Mouse (Mus musculus) hindbrain, embryonic 14.5 days (tissue): ENCODE data around the gene Tmem223. TPM values are rescaled to one million over a fixed set of nuclear protein-coding genes. Genes with fewer than 3 reads are reported as not detected.
A peak's percentile ranks its signal among the peaks of the same experiment; 100 is the strongest.

ENCODE experiments used
- ATAC-seq: fragments of 200-750 bp; cut with Nextera tagmentation; 2 replicates; pipeline ENCODE4 v1.8.0; 2017; ENCODE audit warnings: moderate number of reproducible peaks, mild to moderate bottlenecking, moderate TSS enrichment, moderate library complexity; ENCODE audit not compliant: low FRiP score
- DNase-seq: peaks from one replicate; pipeline ENCODE4 v3.0.0-alpha.2; 2015; ENCODE audit warnings: low spot score
- H3K27ac ChIP-seq: fragments of 300-500 bp; sonication (generic); 2 replicates; pipeline ENCODE4 v1.5.1; 2014; ENCODE audit warnings: mild to moderate bottlenecking, moderate library complexity
- H3K27me3 ChIP-seq: fragments of 300-500 bp; sonication (generic); 2 replicates; pipeline ENCODE4 v1.6.1; 2014; ENCODE audit warnings: mild to moderate bottlenecking, low read length, mixed read lengths; ENCODE audit not compliant: control insufficient read depth, insufficient read depth
- H3K36me3 ChIP-seq: fragments of 300-500 bp; sonication (generic); replicated peaks from 2 replicates; pipeline ENCODE4 v1.6.1; 2014; ENCODE audit not compliant: control insufficient read depth, insufficient read depth
- H3K4me1 ChIP-seq: fragments of 300-500 bp; sonication (generic); replicated peaks from 2 replicates; pipeline ENCODE4 v1.6.1; 2014; ENCODE audit warnings: antibody characterized with exemption, low read length, mixed read lengths; ENCODE audit not compliant: control insufficient read depth, insufficient read depth
- H3K4me2 ChIP-seq: fragments of 300-500 bp; sonication (generic); replicated peaks from 2 replicates; pipeline ENCODE4 v1.6.1; 2014; ENCODE audit warnings: mild to moderate bottlenecking, moderate library complexity
- H3K4me3 ChIP-seq: fragments of 300-500 bp; sonication (generic); replicated peaks from 2 replicates; pipeline ENCODE4 v1.5.1; 2014; ENCODE audit warnings: mild to moderate bottlenecking, low read length
- H3K9ac ChIP-seq: fragments of 300-500 bp; sonication (generic); 2 replicates; pipeline ENCODE4 v1.6.1; 2014
- H3K9me3 ChIP-seq: fragments of 300-500 bp; sonication (generic); 2 replicates; pipeline ENCODE4 v1.6.1; 2016; ENCODE audit warnings: low read length; ENCODE audit not compliant: control insufficient read depth
- WGBS: fragments of 180-500 bp; shearing (Covaris S2); extraction: QIAGEN DNeasy Blood & Tissue Kit; methylation state at CpG from one replicate; pipeline ENCODE4 v1.1.7; 2014; 5-methylcytosine and 5-hydroxymethylcytosine counted together
- polyA plus RNA-seq: library from polyadenylated mRNA; unstranded; fragments of >200 nt; fragmentation: Nextera tagmentation; extraction: Ambion mirVana; gene quantifications from 2 replicates; pipeline ENCODE4 v1.2.1, GENCODE M21; 2014

The Tmem223 gene
- polyA plus RNA-seq, 1 experiment from 2014 or later: 273 TPM

GRCm38 (mm10) chr19:8815812-8816211, 45.0 kb downstream of the Tmem223 start:
- H3K27ac ChIP-seq: no peak overlapping the region
- H3K4me1 ChIP-seq: peaks cover 22% of the 10 kb centered on the region
- H3K9me3 ChIP-seq: no peaks in the 10 kb centered on the region
- DNase-seq (no peak), ATAC-seq (no peak)
- no peak overlapping the region for H3K4me3 ChIP-seq
- H3K27me3 ChIP-seq: no peaks in the 10 kb centered on the region
- peaks cover 45% of the 10 kb centered on the region for H3K36me3 ChIP-seq
- 75% methylated on average over 11 of the region's 11 CpGs for WGBS
- no peak overlapping the region for H3K9ac ChIP-seq
- peak overlapping the region; percentile 17; the same call in 1 of the 2 replicates for H3K4me2 ChIP-seq

GRCm38 (mm10) chr19:8817001-8817400, 46.2 kb downstream of the Tmem223 start:
- H3K4me3 ChIP-seq: 0 out of 2 replicates have a peak overlapping the region, but pooled peaks have one; percentile 7

GRCm38 (mm10) chr19:8818301-8818798, 47.6 kb downstream of the Tmem223 start:
- H3K27ac ChIP-seq: peak overlapping the region; percentile 96
- peak overlapping the region; percentile 76 for H3K4me2 ChIP-seq
- DNase-seq: no peak
- 32% methylated on average over 14 of the region's 14 CpGs for WGBS
- H3K27me3 ChIP-seq: no peaks in the 10 kb centered on the region
- H3K9me3 ChIP-seq: no peaks in the 10 kb centered on the region
- peaks cover 45% of the 10 kb centered on the region for H3K4me1 ChIP-seq
- peak overlapping the region; percentile 90 for H3K4me3 ChIP-seq
- no peak for ATAC-seq
- peaks cover 29% of the 10 kb centered on the region for H3K36me3 ChIP-seq
- H3K9ac ChIP-seq: peak overlapping the region; percentile 84

More at GRCm38 (mm10) chr19:8817001-8817400, 46.2 kb downstream of the Tmem223 start:
- 68% methylated on average over 3 of the region's 3 CpGs for WGBS
- H3K4me1 ChIP-seq: peaks cover 32% of the 10 kb centered on the region
- no peak for ATAC-seq
- H3K27ac ChIP-seq: no peak overlapping the region
- peak overlapping the region; percentile 76 for H3K4me2 ChIP-seq
- peak overlapping the region; percentile 84 for H3K9ac ChIP-seq
- peaks cover 35% of the 10 kb centered on the region for H3K36me3 ChIP-seq
- no peak for DNase-seq
- H3K9me3 ChIP-seq: no peaks in the 10 kb centered on the region
- no peaks in the 10 kb centered on the region for H3K27me3 ChIP-seq

GRCm38 (mm10) chr19:8818801-8819595, 48.2 kb downstream of the Tmem223 start, which contains the start of gene Ttc9c:
Gene Ttc9c (minus strand): TSS chr19:8819333.
- DNase-seq (peak; percentile 99), ATAC-seq (peak; percentile 93)
- Histone ChIP-seq H3K4me2 (peak within 1 kb of the TSS; percentile 76), H3K9me3 (no peaks in the 10 kb centered on the region), H3K36me3 (peaks cover 30% of the 10 kb centered on the region), H3K4me1 (peaks cover 47% of the 10 kb centered on the region), H3K4me3 (peak within 1 kb of the TSS; percentile 90), H3K27ac (peak within 1 kb of the TSS; percentile 96), H3K27me3 (no peaks in the 10 kb centered on the region), H3K9ac (peak within 1 kb of the TSS; percentile 90)
- under 1% methylated on average over 33 of the region's 33 CpGs for WGBS

GRCm38 (mm10) chr19:8819596-8820423, 49.0 kb downstream of the Tmem223 start, which contains the start of gene Hnrnpul2:
Gene Hnrnpul2 (plus strand): TSS chr19:8820010.
- H3K4me1 ChIP-seq: peaks cover 47% of the 10 kb centered on the region

GRCm38 (mm10) chr19:8820424-8820956, 49.7 kb downstream of the Tmem223 start:
- under 1% methylated on average over 48 of the region's 48 CpGs for WGBS
- DNase-seq (no peak), ATAC-seq (peak; percentile 28)
- Histone ChIP-seq H3K4me3 (peak overlapping the region; percentile 90), H3K4me1 (peaks cover 47% of the 10 kb centered on the region), H3K4me2 (peak overlapping the region; percentile 76), H3K9ac (peak overlapping the region; percentile 90), H3K27me3 (no peaks in the 10 kb centered on the region), H3K9me3 (no peaks in the 10 kb centered on the region), H3K27ac (peak overlapping the region; percentile 96), H3K36me3 (peaks cover 31% of the 10 kb centered on the region)

More at GRCm38 (mm10) chr19:8819596-8820423, 49.0 kb downstream of the Tmem223 start, which contains the start of gene Hnrnpul2:
- Histone ChIP-seq H3K36me3 (peaks cover 31% of the 10 kb centered on the region), H3K27ac (peak within 1 kb of the TSS; percentile 96), H3K27me3 (no peaks in the 10 kb centered on the region), H3K4me2 (peak within 1 kb of the TSS; percentile 76), H3K9me3 (no peaks in the 10 kb centered on the region), H3K9ac (peak within 1 kb of the TSS; percentile 90), H3K4me3 (peak within 1 kb of the TSS; percentile 90)
- peak; percentile 97 for DNase-seq
- WGBS: under 1% methylated on average over 81 of the region's 83 CpGs
- peak; percentile 96 for ATAC-seq

- no peak for DNase-seq
- Histone ChIP-seq H3K9ac (peak overlapping the region; percentile 90), H3K27ac (no peak overlapping the region; the same call in 1 of the 2 replicates), H3K4me2 (peak overlapping the region; percentile 76), H3K4me1 (peaks cover 47% of the 10 kb centered on the region), H3K4me3 (peak overlapping the region; percentile 90), H3K27me3 (no peaks in the 10 kb centered on the region), H3K9me3 (no peaks in the 10 kb centered on the region), H3K36me3 (peaks cover 36% of the 10 kb centered on the region)
- ATAC-seq: no peak
- WGBS: 4% methylated on average over 7 of the region's 7 CpGs
Measured at GRCm38 (mm10) chr19:8821146-8821545, 50.4 kb downstream of the Tmem223 start.
